Mouse (Mus musculus) thymus, adult 2 months (tissue): ENCODE results near the gene Cerk.

ENCODE experiments used
- CTCF ChIP-seq: fragments of 200-500 bp; IDR thresholded peaks from 2 replicates; pipeline ENCODE4 v1.5.1; 2012; ENCODE audit warnings: mild to moderate bottlenecking, control low read depth, low read length, moderate library complexity, borderline replicate concordance; ENCODE audit not compliant: control insufficient read depth, poor library complexity, insufficient read depth; ENCODE audit errors: extremely low read depth
- POLR2A ChIP-seq: fragments of 200-500 bp; IDR thresholded peaks from 2 replicates; pipeline ENCODE4 v1.6.1; 2012; ENCODE audit warnings: mild to moderate bottlenecking, low read length, control low read depth, moderate library complexity; ENCODE audit not compliant: control insufficient read depth, poor library complexity, insufficient read depth; ENCODE audit errors: extremely low read depth

GRCm38 (mm10) chr15:86221369-86221768 lies 35.4 kb upstream of the Cerk start:
- TF ChIP-seq POLR2A (no peak), CTCF (no peak)
